Mouse (Mus musculus): Measurements from ENCODE around the gene Nadk. TPM values are rescaled to one million over a fixed set of nuclear protein-coding genes. Genes with fewer than 3 reads are reported as not detected.

Gene Nadk
- polyA plus RNA-seq, 1 experiment = 116 TPM

- no peak overlapping the region for H3K4me3 ChIP-seq (ENCODE audit: low read depth, low read length)
- no peaks in the 10 kb centered on the region for H3K4me1 ChIP-seq (ENCODE audit: control insufficient read depth, insufficient read depth, low read length)
- no peak overlapping the region for H3K27ac ChIP-seq (ENCODE audit: insufficient read depth, low read length)
- peaks cover 48% of the 10 kb centered on the region for H3K36me3 ChIP-seq (ENCODE audit: control insufficient read depth, insufficient read depth, low read length, poor library complexity, severe bottlenecking)
- no peak overlapping the region for H3K9ac ChIP-seq (ENCODE audit: low read depth, poor library complexity, severe bottlenecking)
- no peaks in the 10 kb centered on the region for H3K9me3 ChIP-seq (replicated peaks; ENCODE audit: control insufficient read depth, insufficient read depth, low read length, poor library complexity, severe bottlenecking)
- no peak for TF ChIP-seq EP300 (IDR thresholded peaks at IDR 0.05; ENCODE audit: insufficient read depth, low read depth, low read length)
- no peak for TF ChIP-seq POLR2A (IDR thresholded peaks at IDR 0.05; ENCODE audit: insufficient read depth, low read length)
- no peak for TF ChIP-seq CTCF (IDR thresholded peaks at IDR 0.05; ENCODE audit: low read depth, low read length)
- no peaks in the 10 kb centered on the region for H3K27me3 ChIP-seq (ENCODE audit: control insufficient read depth, insufficient read depth, low read length, poor library complexity, severe bottlenecking)
These were observed 2.7 kb upstream of the Nadk start for GRCm38 (mm10) chr4:155559454-155559853.

GRCm38 (mm10) chr4:155560932-155561331 is 1.2 kb upstream of the Nadk start:
- no peaks in the 10 kb centered on the region for H3K9me3 ChIP-seq (replicated peaks; ENCODE audit: control insufficient read depth, insufficient read depth, low read length, poor library complexity, severe bottlenecking)
- no peak overlapping the region; the same call in 1 of the 2 replicates for H3K27ac ChIP-seq (ENCODE audit: insufficient read depth, low read length)
- H3K4me1 ChIP-seq (ENCODE audit: control insufficient read depth, insufficient read depth, low read length) = no peaks in the 10 kb centered on the region
- TF ChIP-seq POLR2A (IDR thresholded peaks at IDR 0.05; ENCODE audit: insufficient read depth, low read length) (no peak), EP300 (IDR thresholded peaks at IDR 0.05; ENCODE audit: insufficient read depth, low read depth, low read length) (no peak), CTCF (IDR thresholded peaks at IDR 0.05; ENCODE audit: low read depth, low read length) (no peak)
- peaks cover 33% of the 10 kb centered on the region for H3K36me3 ChIP-seq (ENCODE audit: control insufficient read depth, insufficient read depth, low read length, poor library complexity, severe bottlenecking)
- H3K27me3 ChIP-seq (ENCODE audit: control insufficient read depth, insufficient read depth, low read length, poor library complexity, severe bottlenecking) = no peaks in the 10 kb centered on the region
- H3K4me3 ChIP-seq (ENCODE audit: low read depth, low read length) = no peak overlapping the region
- H3K9ac ChIP-seq (ENCODE audit: low read depth, poor library complexity, severe bottlenecking) = no peak overlapping the region

GRCm38 (mm10) chr4:155562725-155563399 is 684 bp downstream of the Nadk start:
- Histone ChIP-seq H3K36me3 (ENCODE audit: control insufficient read depth, insufficient read depth, low read length, poor library complexity, severe bottlenecking) (peaks cover 18% of the 10 kb centered on the region), H3K4me3 (ENCODE audit: low read depth, low read length) (peak overlapping the region; percentile 30; the same call in 1 of the 2 replicates), H3K9ac (ENCODE audit: low read depth, poor library complexity, severe bottlenecking) (no peak overlapping the region; the same call in 1 of the 2 replicates), H3K9me3 (replicated peaks; ENCODE audit: control insufficient read depth, insufficient read depth, low read length, poor library complexity, severe bottlenecking) (no peaks in the 10 kb centered on the region), H3K27me3 (ENCODE audit: control insufficient read depth, insufficient read depth, low read length, poor library complexity, severe bottlenecking) (no peaks in the 10 kb centered on the region), H3K27ac (ENCODE audit: insufficient read depth, low read length) (no peak overlapping the region), H3K4me1 (ENCODE audit: control insufficient read depth, insufficient read depth, low read length) (no peaks in the 10 kb centered on the region)
- no peak for TF ChIP-seq EP300 (IDR thresholded peaks at IDR 0.05; ENCODE audit: insufficient read depth, low read depth, low read length)
- no peak for TF ChIP-seq POLR2A (IDR thresholded peaks at IDR 0.05; ENCODE audit: insufficient read depth, low read length)
- no peak for TF ChIP-seq CTCF (IDR thresholded peaks at IDR 0.05; ENCODE audit: low read depth, low read length)

GRCm38 (mm10) chr4:155563400-155564231 is 1.4 kb downstream of the Nadk start:
- H3K9ac ChIP-seq (ENCODE audit: low read depth, poor library complexity, severe bottlenecking) = peak overlapping the region; percentile 72

GRCm38 (mm10) chr4:155564315-155565069 is 2.3 kb downstream of the Nadk start:
- peak overlapping the region; percentile 24 for H3K27ac ChIP-seq (ENCODE audit: insufficient read depth, low read length)
- H3K9me3 ChIP-seq (replicated peaks; ENCODE audit: control insufficient read depth, insufficient read depth, low read length, poor library complexity, severe bottlenecking) = no peaks in the 10 kb centered on the region
- TF ChIP-seq POLR2A (IDR thresholded peaks at IDR 0.05; ENCODE audit: insufficient read depth, low read length) = no peak
- no peak for TF ChIP-seq EP300 (IDR thresholded peaks at IDR 0.05; ENCODE audit: insufficient read depth, low read depth, low read length)
- no peak for TF ChIP-seq CTCF (IDR thresholded peaks at IDR 0.05; ENCODE audit: low read depth, low read length)
- H3K36me3 ChIP-seq (ENCODE audit: control insufficient read depth, insufficient read depth, low read length, poor library complexity, severe bottlenecking) = peaks cover 5% of the 10 kb centered on the region
- H3K9ac ChIP-seq (ENCODE audit: low read depth, poor library complexity, severe bottlenecking) = peak overlapping the region; percentile 72
- peak overlapping the region; percentile 92 for H3K4me3 ChIP-seq (ENCODE audit: low read depth, low read length)
- no peaks in the 10 kb centered on the region for H3K27me3 ChIP-seq (ENCODE audit: control insufficient read depth, insufficient read depth, low read length, poor library complexity, severe bottlenecking)
- H3K4me1 ChIP-seq (ENCODE audit: control insufficient read depth, insufficient read depth, low read length) = no peaks in the 10 kb centered on the region

More at GRCm38 (mm10) chr4:155563400-155564231, 1.4 kb downstream of the Nadk start:
- Histone ChIP-seq H3K4me3 (ENCODE audit: low read depth, low read length) (peak overlapping the region; percentile 92), H3K9me3 (replicated peaks; ENCODE audit: control insufficient read depth, insufficient read depth, low read length, poor library complexity, severe bottlenecking) (no peaks in the 10 kb centered on the region), H3K27me3 (ENCODE audit: control insufficient read depth, insufficient read depth, low read length, poor library complexity, severe bottlenecking) (no peaks in the 10 kb centered on the region), H3K27ac (ENCODE audit: insufficient read depth, low read length) (peak overlapping the region; percentile 24), H3K36me3 (ENCODE audit: control insufficient read depth, insufficient read depth, low read length, poor library complexity, severe bottlenecking) (peaks cover 13% of the 10 kb centered on the region), H3K4me1 (ENCODE audit: control insufficient read depth, insufficient read depth, low read length) (no peaks in the 10 kb centered on the region)
- TF ChIP-seq EP300 (IDR thresholded peaks at IDR 0.05; ENCODE audit: insufficient read depth, low read depth, low read length) (peak; percentile 41; the same call in 1 of the 2 replicates), POLR2A (IDR thresholded peaks at IDR 0.05; ENCODE audit: insufficient read depth, low read length) (no peak), CTCF (IDR thresholded peaks at IDR 0.05; ENCODE audit: low read depth, low read length) (peak; percentile 28)
